Mouse (Mus musculus) gastrocnemius, postnatal 25 days (tissue): ENCODE data around the gene Prune2. TPM values are rescaled to one million over a fixed set of nuclear protein-coding genes. Genes with fewer than 3 reads are reported as not detected.

Source experiments
- DNase-seq: peaks from one replicate; pipeline ENCODE4 v3.0.0; 2022
- total RNA-seq, 2 experiments: library from RNA; stranded (reverse); gene quantifications; 1 replicate in 1 of 2; 2 replicates in 1 of 2; pipeline ENCODE4 v1.2.3; 2021

Gene Prune2
- total RNA-seq, 2 experiments from 2014 or later: 3.5 to 4.5 TPM

DNA sequence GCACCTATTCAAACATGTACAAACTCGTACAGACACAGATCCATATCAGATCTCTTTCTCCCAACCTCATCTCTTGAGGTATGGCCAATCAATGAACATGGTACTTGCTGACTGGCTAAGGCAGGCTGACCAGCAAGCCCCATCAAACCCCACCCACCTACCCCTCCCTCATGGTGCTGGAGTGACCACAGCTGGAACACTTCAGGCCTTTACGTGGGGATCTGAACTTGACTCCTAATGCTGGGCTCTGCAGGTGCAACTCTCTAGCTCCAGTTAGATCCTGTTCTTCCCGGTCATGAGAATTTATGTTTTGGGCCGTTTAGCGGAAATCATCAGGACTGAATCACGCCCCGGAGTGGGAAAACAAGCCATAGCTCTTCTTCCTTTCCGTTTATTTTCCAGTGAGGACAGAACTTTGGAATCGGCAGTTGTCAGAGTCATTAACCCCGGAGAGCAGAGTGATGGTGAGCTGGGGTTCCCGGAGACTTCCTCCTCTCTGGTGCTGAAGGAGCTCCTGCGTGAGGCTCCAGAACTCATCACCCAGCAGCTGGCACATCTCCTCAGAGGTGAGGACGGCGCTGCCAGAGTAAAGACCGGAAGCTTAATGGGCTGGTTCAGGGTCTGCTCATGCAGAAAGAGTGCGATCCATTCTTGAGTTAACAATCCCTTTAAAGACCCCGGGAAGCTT lies 50.4 kb downstream of the Prune2 start:
- DNase-seq: no peak

- DNase-seq: peak; percentile 27
Measured at GRCm38 (mm10) chr19:17011261-17011995, 55.5 kb downstream of the Prune2 start.

GRCm38 (mm10) chr19:17013085-17013484 lies 57.2 kb downstream of the Prune2 start:
- DNase-seq: no peak

- DNase-seq: no peak
Measured at GRCm38 (mm10) chr19:17014337-17015124, 58.6 kb downstream of the Prune2 start.

- DNase-seq: no peak
Measured at GRCm38 (mm10) chr19:17024748-17025147, 68.8 kb downstream of the Prune2 start.

- DNase-seq: no peak
Measured at GRCm38 (mm10) chr19:17030276-17030675, 74.4 kb downstream of the Prune2 start.

DNA sequence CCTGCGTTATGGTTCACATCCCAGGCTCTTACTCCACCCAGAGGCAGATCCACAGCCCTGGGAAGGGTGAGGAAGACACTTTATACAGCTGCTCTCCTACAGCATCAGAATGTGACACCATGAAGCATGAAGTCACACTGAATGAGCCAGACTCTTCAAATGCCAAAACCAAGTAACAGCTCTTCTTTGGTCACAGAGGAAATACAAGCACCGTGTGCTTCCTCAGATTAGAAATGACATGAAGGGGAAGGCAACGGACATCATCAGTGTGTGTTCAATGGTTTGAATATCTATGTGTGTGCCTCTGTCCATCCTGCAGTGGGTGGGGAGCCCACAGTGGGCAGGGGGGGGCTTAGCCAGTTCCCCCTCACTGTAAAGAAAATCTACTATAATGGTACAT lies 76.4 kb downstream of the Prune2 start:
- no peak for DNase-seq

GRCm38 (mm10) chr19:17046961-17047360 lies 91.0 kb downstream of the Prune2 start:
- no peak for DNase-seq

DNA sequence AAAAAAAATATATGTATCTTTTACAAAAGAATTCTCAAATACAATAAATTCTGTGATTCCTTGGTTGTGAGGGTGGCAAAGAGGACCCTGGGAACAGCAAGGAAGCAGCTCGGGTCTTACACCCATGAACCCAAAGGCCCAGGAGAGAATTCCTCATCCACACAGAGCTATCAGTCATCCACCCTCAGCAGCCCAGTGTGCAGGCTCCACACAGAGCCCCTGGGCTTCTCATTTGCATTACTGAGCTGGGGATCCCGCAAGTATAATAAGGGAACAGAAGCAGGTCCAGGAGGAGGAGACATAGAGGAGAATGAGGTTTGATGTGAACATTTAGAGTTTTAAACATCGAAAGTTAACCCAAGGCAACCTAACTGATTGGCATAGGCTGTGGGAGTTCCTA lies 100.0 kb downstream of the Prune2 start:
- DNase-seq: no peak

GRCm38 (mm10) chr19:17060106-17060505 lies 104.2 kb downstream of the Prune2 start:
- DNase-seq: no peak

DNA sequence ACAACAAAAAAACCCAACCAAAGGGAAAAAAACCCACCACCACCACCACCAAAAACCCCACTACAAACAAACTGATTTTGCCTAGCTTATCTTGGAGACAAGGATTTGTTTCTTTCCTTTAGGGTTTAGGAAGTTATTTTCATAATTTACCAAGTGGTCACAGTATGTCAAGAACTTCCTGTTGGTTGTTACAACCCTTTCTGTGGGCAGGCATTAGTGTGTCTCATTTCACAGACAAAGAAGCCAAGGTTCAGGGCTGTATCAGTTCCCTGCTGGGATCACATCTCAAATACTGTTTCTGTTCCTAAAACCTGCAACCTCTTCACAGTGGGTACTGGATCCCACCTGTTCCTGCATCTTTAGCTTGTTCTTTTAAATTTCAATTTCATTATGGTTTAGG lies 108.5 kb downstream of the Prune2 start:
- no peak for DNase-seq

DNA sequence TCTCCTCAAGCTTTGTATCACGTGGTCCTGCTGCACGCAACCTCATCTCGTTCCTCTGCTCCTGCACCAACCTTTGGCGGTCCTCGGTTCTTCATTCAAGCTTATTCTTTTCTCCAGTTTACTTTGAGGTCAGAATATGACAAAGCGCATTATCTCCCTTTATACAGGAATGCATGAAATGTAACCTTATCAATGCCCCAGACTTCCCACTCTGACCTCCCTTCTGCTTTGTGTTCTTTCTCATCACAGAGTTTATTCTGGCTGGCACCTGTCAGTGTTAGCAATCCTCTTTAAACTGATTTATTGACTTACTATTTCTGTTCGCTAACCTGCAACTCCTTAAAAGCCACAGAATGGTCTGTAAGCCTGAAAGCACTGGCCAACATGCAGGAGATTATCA lies 113.1 kb downstream of the Prune2 start:
- no peak for DNase-seq

DNA sequence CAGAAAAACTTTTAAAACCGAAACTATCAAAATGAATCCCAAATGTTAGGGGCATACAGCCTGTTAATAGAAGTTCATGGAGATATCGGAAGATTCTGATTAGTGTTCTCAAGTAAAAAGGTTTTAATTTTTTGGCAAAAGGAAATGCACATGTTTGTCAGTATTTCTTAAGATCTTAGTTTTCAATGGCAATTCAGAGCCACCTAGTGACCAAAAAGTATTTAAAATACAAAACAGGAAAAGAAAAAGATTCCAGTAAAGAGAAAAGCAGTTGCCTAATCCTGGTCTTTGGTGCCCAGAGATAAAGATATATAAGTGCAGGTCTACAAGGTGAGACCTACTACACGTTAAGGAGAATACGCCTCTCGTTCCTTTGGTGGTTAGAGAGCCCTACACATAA lies 115.3 kb downstream of the Prune2 start:
- DNase-seq: no peak

DNA sequence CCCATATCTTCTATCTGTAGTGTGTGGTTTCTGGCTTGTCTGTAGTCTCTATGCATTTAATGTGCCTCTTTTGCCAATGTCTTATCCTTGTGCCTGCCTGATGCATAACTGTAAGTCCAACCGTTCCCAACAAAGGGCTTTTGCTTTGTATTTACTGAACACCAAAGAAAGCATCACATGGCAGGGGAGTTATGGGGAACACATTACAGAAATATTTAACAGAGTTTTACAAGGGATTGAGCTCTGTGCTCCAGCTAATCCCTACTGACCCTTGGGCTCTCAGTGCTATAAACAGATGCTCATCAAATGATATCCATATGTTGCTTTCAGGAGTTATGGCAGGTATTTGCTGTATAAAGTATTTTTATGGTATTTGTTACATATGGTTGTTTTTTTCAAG lies 116.3 kb downstream of the Prune2 start:
- no peak for DNase-seq

GRCm38 (mm10) chr19:17078643-17079316 lies 122.9 kb downstream of the Prune2 start:
- DNase-seq: no peak

DNA sequence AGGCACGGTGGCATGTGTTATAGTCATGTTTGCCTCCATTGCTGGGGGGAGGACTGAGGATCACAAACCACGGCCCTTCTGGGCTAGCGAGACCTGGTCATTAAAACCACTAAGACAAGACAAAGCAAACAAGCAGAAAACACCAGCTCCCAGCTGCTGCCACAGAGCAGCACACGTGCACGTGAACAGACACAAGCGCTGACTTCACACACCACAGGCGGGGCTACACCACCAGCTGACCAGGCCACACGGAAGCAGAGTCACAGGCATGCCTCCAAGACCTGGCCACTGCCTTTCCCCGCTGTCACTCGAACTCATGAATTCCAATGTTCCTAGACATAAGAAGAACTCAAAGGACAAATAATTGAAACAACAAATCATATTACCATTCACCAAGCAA lies 125.5 kb downstream of the Prune2 start:
- no peak for DNase-seq

GRCm38 (mm10) chr19:17094067-17094466 lies 138.1 kb downstream of the Prune2 start:
- no peak for DNase-seq

- DNase-seq: no peak
Measured at GRCm38 (mm10) chr19:17096338-17096737, 140.4 kb downstream of the Prune2 start.

- DNase-seq: no peak
Measured at GRCm38 (mm10) chr19:17097210-17097609, 141.3 kb downstream of the Prune2 start.

- DNase-seq: no peak
Measured at GRCm38 (mm10) chr19:17108782-17109181, 152.9 kb downstream of the Prune2 start.

GRCm38 (mm10) chr19:17124034-17124735 lies 168.3 kb downstream of the Prune2 start:
- no peak for DNase-seq

DNA sequence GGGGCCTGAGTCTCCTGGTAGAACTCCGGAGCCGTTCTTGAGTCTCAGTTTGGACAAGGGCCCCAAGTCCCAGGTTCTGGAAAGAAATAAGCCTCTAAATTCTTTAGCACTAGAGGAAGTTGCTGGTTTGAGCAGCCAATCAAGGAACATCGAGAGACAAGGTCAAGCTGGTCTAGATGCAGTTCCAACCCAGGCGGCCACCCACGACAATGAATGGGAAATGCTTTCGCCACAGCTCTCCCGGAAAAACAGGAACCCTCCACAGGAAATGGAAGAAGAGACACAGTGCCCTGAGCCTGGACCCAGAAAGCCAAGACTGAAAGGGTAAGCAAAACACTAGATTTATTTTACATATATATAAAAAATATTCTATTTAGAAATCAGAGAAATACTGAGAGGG lies 169.5 kb downstream of the Prune2 start:
- no peak for DNase-seq
